Mouse (Mus musculus) bone marrow, adult 2 months (tissue): ENCODE results near the gene Gm26657.

Source experiments
- CTCF ChIP-seq: fragments of 200-500 bp; IDR thresholded peaks from 2 replicates; pipeline ENCODE4 v1.5.1; 2011; ENCODE audit warnings: low read length, control low read depth; ENCODE audit not compliant: control insufficient read depth, insufficient read depth
- POLR2A ChIP-seq: fragments of 200-500 bp; IDR thresholded peaks from 2 replicates; pipeline ENCODE4 v1.6.1; 2011; ENCODE audit warnings: low read depth, mild to moderate bottlenecking, control low read depth, low read length, borderline replicate concordance; ENCODE audit not compliant: control insufficient read depth

DNA sequence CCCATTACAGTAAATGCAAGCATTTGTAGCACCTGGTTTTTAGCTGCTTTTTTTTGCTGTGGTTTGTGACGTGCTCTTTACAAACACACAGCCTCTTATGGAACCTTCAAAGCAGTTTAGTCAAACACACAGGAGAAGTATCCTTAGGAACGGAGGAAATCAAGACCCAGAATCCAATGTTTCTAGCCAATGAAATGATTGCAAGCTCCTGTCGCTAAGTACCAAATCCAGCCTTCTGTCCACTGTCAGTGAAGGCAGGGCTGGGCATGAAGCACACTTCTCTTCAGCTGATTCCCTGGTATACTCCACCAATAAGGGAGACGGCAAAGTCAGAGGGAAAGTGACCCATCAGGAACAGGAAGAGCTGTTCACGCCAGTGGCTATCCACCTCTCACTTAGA lies 16.2 kb downstream of the Gm26657 start:
- no peak for TF ChIP-seq CTCF
- no peak for TF ChIP-seq POLR2A
